Mouse (Mus musculus): ENCODE data around the gene Ceacam15. TPM values are rescaled to one million over a fixed set of nuclear protein-coding genes. Genes with fewer than 3 reads are reported as not detected.

Ceacam15 gene
- polyA plus RNA-seq, 1 experiment from 2014 or later = not detected

GRCm38 (mm10) chr7:16623131-16623530 is 52.4 kb downstream of the Ceacam15 start:
- WGBS = 53% methylated on average over 4 of the region's 4 CpGs
- Histone ChIP-seq H3K9ac (no peak overlapping the region), H3K36me3 (no peaks in the 10 kb centered on the region), H3K27ac (no peak overlapping the region), H3K9me3 (no peaks in the 10 kb centered on the region), H3K27me3 (replicated peaks) (no peaks in the 10 kb centered on the region; the same call in 1 of the 2 replicates), H3K4me2 (replicated peaks) (no peak overlapping the region), H3K4me1 (replicated peaks) (no peaks in the 10 kb centered on the region), H3K4me3 (replicated peaks) (no peak overlapping the region)
- no peak for ATAC-seq

Other genes starting within 250 kb of the Ceacam15 start
- 48.9 and 54.8 TPM in 2 replicates for gene Tmem160, start 222.9 kb downstream of the Ceacam15 start, polyA plus RNA-seq (2015; fragmentation: Nextera tagmentation; extraction: Ambion mirVana)
- 0.25 and 0.38 TPM in 2 replicates for gene Npas1, start 198.0 kb downstream of the Ceacam15 start, polyA plus RNA-seq (2015; fragmentation: Nextera tagmentation; extraction: Ambion mirVana)
- gene Arhgap35, start 60.7 kb downstream of the Ceacam15 start, polyA plus RNA-seq (2015; fragmentation: Nextera tagmentation; extraction: Ambion mirVana) = 10.7 and 11.4 TPM in 2 replicates
- not detected in 2 replicates for gene Ceacam9, start 46.2 kb upstream of the Ceacam15 start, polyA plus RNA-seq (2015; fragmentation: Nextera tagmentation; extraction: Ambion mirVana)
- gene Ap2s1, start 62.7 kb upstream of the Ceacam15 start, polyA plus RNA-seq (2015; fragmentation: Nextera tagmentation; extraction: Ambion mirVana) = 248 and 256 TPM in 2 replicates
- 61.8 and 64.0 TPM in 2 replicates for gene Slc1a5, start 105.6 kb upstream of the Ceacam15 start, polyA plus RNA-seq (2015; fragmentation: Nextera tagmentation; extraction: Ambion mirVana)
- gene Strn4, start 140.2 kb upstream of the Ceacam15 start, polyA plus RNA-seq (2015; fragmentation: Nextera tagmentation; extraction: Ambion mirVana) = 77.3 and 85.5 TPM in 2 replicates
- 25.1 and 25.6 TPM in 2 replicates for gene Fkrp, start 141.0 kb upstream of the Ceacam15 start, polyA plus RNA-seq (2015; fragmentation: Nextera tagmentation; extraction: Ambion mirVana)
- 9.7 and 12.5 TPM in 2 replicates for gene Prkd2, start 167.2 kb upstream of the Ceacam15 start, polyA plus RNA-seq (2015; fragmentation: Nextera tagmentation; extraction: Ambion mirVana)
- 3.1 and 3.2 TPM in 2 replicates for gene Dact3, start 199.6 kb upstream of the Ceacam15 start, polyA plus RNA-seq (2015; fragmentation: Nextera tagmentation; extraction: Ambion mirVana)
- gene Gng8, start 216.1 kb upstream of the Ceacam15 start, polyA plus RNA-seq (2015; fragmentation: Nextera tagmentation; extraction: Ambion mirVana) = 7.4 and 8.3 TPM in 2 replicates
- 2.8 and 3.0 TPM in 2 replicates for gene Ptgir, start 230.8 kb upstream of the Ceacam15 start, polyA plus RNA-seq (2015; fragmentation: Nextera tagmentation; extraction: Ambion mirVana)
- 137 and 140 TPM in 2 replicates for gene Calm3, start 248.4 kb upstream of the Ceacam15 start, polyA plus RNA-seq (2015; fragmentation: Nextera tagmentation; extraction: Ambion mirVana)